In genomic region chr13:54564232-54565200, GRCm38 (mm10) we compare ENCODE assay signal across 8 mouse cellular contexts. TPM values are rescaled to one million over a fixed set of nuclear protein-coding genes. Genes with fewer than 3 reads are reported as not detected.
DNase-seq lines count a peak whose midpoint lies in the region; ATAC-seq and TF ChIP-seq lines count a peak whose summit lies in the region.

No protein-coding gene starts in this region.

- whole genome bisulfite sequencing in hindbrain, embryonic 12.5 days: 12% methylated on average over 45 of the region's 45 CpGs
- 9% methylated on average over 45 of the region's 45 CpGs for WGBS in liver, embryonic 14.5 days (ENCODE audit: insufficient replicate concordance)

- peak overlapping the region; percentile 98 for H3K4me3 ChIP-seq in hindbrain, embryonic 12.5 days
- H3K4me3 ChIP-seq in liver, embryonic 14.5 days (ENCODE audit: insufficient read depth in 1 of 2, low read depth in 2 of 2, low read length in 2 of 2): peak overlapping the region; percentile 86 to 94

- no peaks in the 10 kb centered on the region for H3K9me3 ChIP-seq in hindbrain, embryonic 12.5 days (replicated peaks)
- no peaks in the 10 kb centered on the region for H3K9me3 ChIP-seq in liver, embryonic 14.5 days (ENCODE audit: control insufficient read depth, low read length)

- H3K4me2 ChIP-seq in hindbrain, embryonic 12.5 days (replicated peaks): peak overlapping the region; percentile 90
- H3K4me2 ChIP-seq in liver, embryonic 14.5 days (ENCODE audit: low read depth): peak overlapping the region; percentile 83

- peak; percentile 5; the same call in 1 of the 2 replicates for ATAC-seq in cerebellum, adult (ENCODE audit: insufficient number of reproducible peaks, low FRiP score, low TSS enrichment)
- ATAC-seq in hindbrain, embryonic 12.5 days (ENCODE audit: low FRiP score): peak; percentile 81
- peak; percentile 50 for ATAC-seq in liver, embryonic 14.5 days (ENCODE audit: insufficient read depth)
- ATAC-seq in monocyte, adult 5-6 weeks (replicated peaks; ENCODE audit: insufficient number of reproducible peaks, low FRiP score, low TSS enrichment, poor library complexity, severe bottlenecking): no peak

- peak overlapping the region; percentile 92 for H3K27ac ChIP-seq in hindbrain, embryonic 12.5 days
- H3K27ac ChIP-seq in liver, embryonic 14.5 days: peak overlapping the region; percentile 36; the same call in 1 of the 2 replicates

- no peaks in the 10 kb centered on the region for H3K27me3 ChIP-seq in hindbrain, embryonic 12.5 days
- no peaks in the 10 kb centered on the region for H3K27me3 ChIP-seq in liver, embryonic 14.5 days (ENCODE audit: control insufficient read depth, insufficient read depth, low read length)

- H3K36me3 ChIP-seq in hindbrain, embryonic 12.5 days: peaks cover 30% of the 10 kb centered on the region
- peaks cover 3% of the 10 kb centered on the region for H3K36me3 ChIP-seq in liver, embryonic 14.5 days (replicated peaks; ENCODE audit: control insufficient read depth, insufficient read depth, low read depth)

- no peak for DNase-seq in cerebellum, adult 9-10 months
- DNase-seq in spleen, postnatal 36 days (ENCODE audit: low spot score in 2 of 2): peak; percentile 13 to 14
- no peak for DNase-seq in spleen, postnatal 10 days (ENCODE audit: low spot score in 2 of 2)
- DNase-seq in liver, embryonic 14.5 days (ENCODE audit: low read depth in 3 of 3, low spot score in 3 of 3): no peak
- no peak for DNase-seq in adrenal gland, postnatal 4 days (ENCODE audit: low spot score in 2 of 2)

- H3K4me1 ChIP-seq in hindbrain, embryonic 12.5 days: peaks cover 16% of the 10 kb centered on the region
- H3K4me1 ChIP-seq in liver, embryonic 14.5 days (replicated peaks; ENCODE audit: control insufficient read depth in 2 of 2, insufficient read depth in 2 of 2, low read length in 1 of 2): peaks cover 9 to 18% of the 10 kb centered on the region in 2 experiments

- no peak for TF ChIP-seq CTCF in liver, embryonic 14.5 days (IDR thresholded peaks at IDR 0.05; ENCODE audit: low read depth)

- TF ChIP-seq EP300 in liver, embryonic 14.5 days (IDR thresholded peaks at IDR 0.05; ENCODE audit: low read depth): no peak

- H3K9ac ChIP-seq in hindbrain, embryonic 12.5 days: peak overlapping the region; percentile 97
- H3K9ac ChIP-seq in liver, embryonic 14.5 days (replicated peaks): peak overlapping the region; percentile 94

RNA-seq across cellular contexts. Expression of gene 4833439L19Rik, which starts 0.7 kb away (rescaled TPM):
- polyA plus RNA-seq in hindbrain, embryonic 12.5 days (2016; fragmentation: Nextera tagmentation; extraction: Ambion mirVana): 235 and 241 TPM in 2 replicates
- polyA plus RNA-seq in liver, embryonic 14.5 days (2012; rRNA removed): 22.2 TPM in 2 replicates
- polyA plus RNA-seq in liver, embryonic 14.5 days (2014; fragmentation: Nextera tagmentation; extraction: Ambion mirVana): 36.1 and 45.1 TPM in 2 replicates
- total RNA-seq in monocyte, adult 5-6 weeks (2017): 34.5 to 44.1 TPM (median 38.3 TPM) in 3 replicates
- 10 to 100 TPM; 78.0 to 89.7 TPM for total RNA-seq in adrenal gland, postnatal 4 days (2021)

RNA-seq across cellular contexts. Expression of gene Arl10, which starts 10.3 kb away (rescaled TPM):
- 52.1 and 54.2 TPM in 2 replicates for polyA plus RNA-seq in hindbrain, embryonic 12.5 days (2016; fragmentation: Nextera tagmentation; extraction: Ambion mirVana)
- polyA plus RNA-seq in liver, embryonic 14.5 days (2012; rRNA removed): 5.6 and 6.8 TPM in 2 replicates
- polyA plus RNA-seq in liver, embryonic 14.5 days (2014; fragmentation: Nextera tagmentation; extraction: Ambion mirVana): 4.2 and 4.9 TPM in 2 replicates
- total RNA-seq in monocyte, adult 5-6 weeks (2017): 8.7 to 27.2 TPM (median 9.5 TPM) in 3 replicates
- total RNA-seq in adrenal gland, postnatal 4 days (2021): 10 to 100 TPM; 43.9 to 44.2 TPM

RNA-seq across cellular contexts. Expression of gene Nop16, which starts 25.4 kb away (rescaled TPM):
- polyA plus RNA-seq in hindbrain, embryonic 12.5 days (2016; fragmentation: Nextera tagmentation; extraction: Ambion mirVana): 57.1 and 57.8 TPM in 2 replicates
- polyA plus RNA-seq in liver, embryonic 14.5 days (2012; rRNA removed): 16.6 and 26.3 TPM in 2 replicates
- 20.6 and 25.9 TPM in 2 replicates for polyA plus RNA-seq in liver, embryonic 14.5 days (2014; fragmentation: Nextera tagmentation; extraction: Ambion mirVana)
- total RNA-seq in monocyte, adult 5-6 weeks (2017): 8.6 to 17.2 TPM (median 16.5 TPM) in 3 replicates
- 10 to 100 TPM; 40.0 to 41.7 TPM for total RNA-seq in adrenal gland, postnatal 4 days (2021)

RNA-seq across cellular contexts. Expression of gene Higd2a, which starts 25.5 kb away (rescaled TPM):
- polyA plus RNA-seq in hindbrain, embryonic 12.5 days (2016; fragmentation: Nextera tagmentation; extraction: Ambion mirVana): 171 and 172 TPM in 2 replicates
- polyA plus RNA-seq in liver, embryonic 14.5 days (2012; rRNA removed): 55.7 and 57.7 TPM in 2 replicates
- polyA plus RNA-seq in liver, embryonic 14.5 days (2014; fragmentation: Nextera tagmentation; extraction: Ambion mirVana): 112 and 113 TPM in 2 replicates
- total RNA-seq in monocyte, adult 5-6 weeks (2017): 22.4 to 36.2 TPM (median 28.0 TPM) in 3 replicates
- 100 to 1,000 TPM; 193 to 204 TPM for total RNA-seq in adrenal gland, postnatal 4 days (2021)

RNA-seq across cellular contexts. Expression of gene Cltb, which starts 46.6 kb away (rescaled TPM):
- 54.4 and 58.2 TPM in 2 replicates for polyA plus RNA-seq in hindbrain, embryonic 12.5 days (2016; fragmentation: Nextera tagmentation; extraction: Ambion mirVana)
- 11.1 and 15.2 TPM in 2 replicates for polyA plus RNA-seq in liver, embryonic 14.5 days (2012; rRNA removed)
- polyA plus RNA-seq in liver, embryonic 14.5 days (2014; fragmentation: Nextera tagmentation; extraction: Ambion mirVana): 30.6 and 33.3 TPM in 2 replicates
- total RNA-seq in monocyte, adult 5-6 weeks (2017): 19.8 to 45.0 TPM (median 35.6 TPM) in 3 replicates
- 10 to 100 TPM; 69.3 to 72.2 TPM for total RNA-seq in adrenal gland, postnatal 4 days (2021)

Comparison
In these comparisons a context has a peak if more than half of its experiments do, and no peak if none do; other contexts are left out.
1. DNase-seq: peak in spleen, postnatal 36 days (2 of 2); none in cerebellum, adult 9-10 months (single experiment), spleen, postnatal 10 days (0 of 2), liver, embryonic 14.5 days (0 of 3) and adrenal gland, postnatal 4 days (0 of 2).